Mouse (Mus musculus) MEL-GATA-1-ER (cell line): ENCODE results near the gene Polr2j.
"Not testable (repeated sequence)": the region's sequence is repeated elsewhere in the genome, so short reads cannot be mapped to it uniquely, and the experiment has no call there.

Experiments
- DNase-seq: peaks from one replicate; pipeline ENCODE4 v3.0.0-alpha.2; 2012; ENCODE audit warnings: low read depth; ENCODE audit errors: extremely low read depth

The Polr2j gene

DNA sequence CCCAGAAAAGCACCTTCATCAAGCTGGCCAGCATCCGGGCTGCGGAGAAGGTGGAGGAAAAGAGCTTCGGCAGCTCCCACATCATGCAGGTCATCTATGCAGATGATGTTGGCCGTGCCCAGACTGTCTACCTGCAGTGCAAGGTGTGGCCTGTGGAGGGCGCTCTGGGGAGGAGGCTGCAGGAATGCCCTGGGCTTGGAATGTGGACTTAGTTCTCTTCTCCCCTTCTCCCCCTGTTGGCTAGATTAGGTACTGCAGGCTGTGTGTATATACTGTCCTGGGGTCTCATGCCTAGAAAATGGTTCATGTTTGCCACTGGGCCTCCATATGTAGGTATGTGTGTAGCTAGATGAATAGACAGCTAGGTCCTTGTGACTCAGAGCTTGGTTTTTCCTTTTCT, 11.9 kb upstream of the Polr2j start:
- peak; percentile 37 for DNase-seq

DNA sequence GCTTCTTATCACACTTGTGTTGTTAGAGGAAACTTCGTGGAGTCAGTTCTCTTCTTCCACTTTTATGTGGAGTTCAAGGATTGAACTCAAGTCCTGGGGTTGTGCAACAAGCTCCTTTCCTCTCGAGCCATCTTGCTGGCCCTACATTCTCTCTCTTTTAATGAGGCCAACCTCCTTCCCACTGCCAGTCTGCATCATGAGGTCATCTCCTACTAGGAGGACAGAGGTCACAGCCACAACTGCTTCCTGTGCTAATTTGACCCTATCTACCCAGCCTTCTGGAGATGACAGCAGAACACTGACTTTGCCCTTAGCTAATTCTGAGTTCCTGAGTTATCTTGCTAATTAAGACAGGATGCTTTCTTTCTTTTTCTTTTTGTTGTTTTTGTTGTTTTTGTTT, 7.9 kb upstream of the Polr2j start:
- no peak for DNase-seq

DNA sequence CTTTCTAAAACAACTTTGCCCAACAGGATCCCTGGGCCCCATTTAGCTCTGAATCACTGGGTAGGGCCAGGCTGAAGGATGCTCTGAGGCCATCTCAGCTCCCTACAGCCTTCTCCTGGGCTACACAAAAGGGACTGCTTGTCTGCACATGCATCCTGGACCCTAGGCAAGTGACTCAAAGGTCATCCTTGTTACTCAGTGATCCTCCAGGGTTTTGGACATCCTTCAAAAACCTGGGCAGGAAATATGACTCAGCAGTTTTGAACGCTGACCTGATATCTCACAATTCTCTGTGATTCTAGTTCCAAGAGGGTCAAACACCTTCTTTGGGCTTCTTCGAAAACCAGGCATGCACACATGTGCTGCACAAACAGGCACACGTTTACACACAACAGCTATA, 7.4 kb upstream of the Polr2j start:
- DNase-seq = no peak

DNA sequence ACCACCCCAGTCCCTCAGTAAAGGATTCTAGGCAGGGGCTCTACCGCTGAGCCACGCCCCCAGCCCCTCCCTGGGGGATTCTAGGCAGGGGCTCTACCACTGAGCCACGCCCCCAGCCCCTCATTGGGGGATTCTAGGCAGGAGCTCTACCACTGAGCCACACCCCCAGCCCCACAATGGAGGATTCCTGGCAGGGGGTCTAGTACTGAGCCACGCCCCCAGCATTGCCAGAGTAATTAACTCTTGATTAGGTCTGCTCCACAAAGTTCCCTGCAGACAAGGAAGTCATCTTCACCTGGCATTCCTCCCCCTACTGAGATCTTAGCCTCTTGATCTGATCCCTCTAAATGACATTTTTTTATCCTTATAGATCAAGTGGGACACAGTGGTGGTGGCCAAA, 2.9 kb upstream of the Polr2j start:
- not testable (repeated sequence) for DNase-seq

DNA sequence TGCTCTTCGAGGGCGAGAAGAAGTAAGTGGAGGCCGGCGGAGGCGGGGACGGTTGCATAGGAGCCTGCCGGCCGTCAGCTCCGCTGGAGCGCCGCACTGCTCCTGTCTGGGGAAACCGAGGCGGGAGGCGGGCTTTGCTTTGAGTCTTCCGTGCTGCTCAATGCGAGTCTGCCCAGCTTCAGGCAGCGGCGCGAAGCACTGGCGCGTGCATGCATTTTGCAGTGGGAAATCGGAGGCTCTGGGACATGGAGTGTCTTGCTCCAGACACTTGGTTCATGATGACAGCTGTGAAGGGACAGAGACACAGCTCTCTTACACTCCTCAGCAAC, 317 bp downstream of the Polr2j start:
- no peak for DNase-seq

DNA sequence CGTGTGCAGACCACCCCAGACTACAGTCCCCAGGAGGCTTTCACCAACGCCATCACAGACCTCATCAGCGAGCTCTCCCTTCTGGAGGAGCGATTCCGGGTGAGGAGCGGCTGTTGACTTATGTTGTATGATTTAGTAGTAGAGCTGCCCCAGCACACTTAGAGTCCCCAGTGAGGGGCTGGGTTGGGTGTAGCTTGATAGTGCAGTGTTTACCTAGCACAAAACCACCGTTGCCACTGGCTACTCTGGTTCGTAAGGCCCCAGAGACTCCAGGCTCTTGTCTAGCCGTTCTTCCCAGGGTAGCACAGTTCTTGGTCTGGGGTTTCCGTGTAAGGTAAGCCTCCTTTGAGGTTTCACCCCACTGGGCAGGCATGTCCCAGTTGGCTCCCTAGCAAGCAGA, 5.7 kb downstream of the Polr2j start:
- DNase-seq = no peak

DNA sequence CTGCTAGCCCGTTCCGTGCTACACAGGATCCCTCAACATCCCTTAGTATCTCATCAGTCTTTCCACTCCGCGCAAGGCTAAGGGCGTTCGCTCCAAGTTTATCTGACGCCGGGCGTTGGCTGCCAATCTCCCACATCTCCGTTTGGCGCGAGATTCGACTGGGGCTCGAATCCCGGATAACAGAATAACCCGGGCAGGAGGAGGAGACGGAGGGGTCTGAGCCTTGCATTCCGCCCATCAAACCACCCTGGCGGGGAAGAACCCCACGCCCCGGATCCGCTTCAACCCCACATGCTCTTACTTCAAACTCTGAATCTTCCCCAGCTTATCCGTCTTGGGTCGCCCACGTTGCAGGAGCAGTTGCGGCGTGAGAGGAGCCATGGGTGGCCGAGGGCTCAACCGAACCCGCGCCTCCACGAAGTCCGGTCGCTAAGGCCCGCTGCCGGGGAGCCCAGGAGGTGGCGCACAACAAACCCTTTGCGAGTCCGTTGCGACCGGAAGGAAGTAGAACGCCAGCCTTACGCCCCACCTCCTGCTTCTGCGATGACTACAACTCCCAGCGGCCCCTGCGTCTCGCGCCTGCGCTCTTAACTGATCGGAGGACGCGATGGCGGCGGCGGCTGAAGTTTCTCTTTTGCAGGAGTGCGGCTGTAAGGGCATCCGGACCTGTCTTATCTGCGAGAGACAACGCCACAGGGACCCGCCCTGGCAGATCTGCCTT, 19.3 kb downstream of the Polr2j start, which contains the start of the genes Lrwd1 and Alkbh4:
Lrwd1 (minus strand) TSS at position 504 of the 721 bp plus-strand sequence.
Alkbh4 (plus strand) TSS at position 576 of the 721 bp plus-strand sequence.
- DNase-seq = peak; percentile 88

DNA sequence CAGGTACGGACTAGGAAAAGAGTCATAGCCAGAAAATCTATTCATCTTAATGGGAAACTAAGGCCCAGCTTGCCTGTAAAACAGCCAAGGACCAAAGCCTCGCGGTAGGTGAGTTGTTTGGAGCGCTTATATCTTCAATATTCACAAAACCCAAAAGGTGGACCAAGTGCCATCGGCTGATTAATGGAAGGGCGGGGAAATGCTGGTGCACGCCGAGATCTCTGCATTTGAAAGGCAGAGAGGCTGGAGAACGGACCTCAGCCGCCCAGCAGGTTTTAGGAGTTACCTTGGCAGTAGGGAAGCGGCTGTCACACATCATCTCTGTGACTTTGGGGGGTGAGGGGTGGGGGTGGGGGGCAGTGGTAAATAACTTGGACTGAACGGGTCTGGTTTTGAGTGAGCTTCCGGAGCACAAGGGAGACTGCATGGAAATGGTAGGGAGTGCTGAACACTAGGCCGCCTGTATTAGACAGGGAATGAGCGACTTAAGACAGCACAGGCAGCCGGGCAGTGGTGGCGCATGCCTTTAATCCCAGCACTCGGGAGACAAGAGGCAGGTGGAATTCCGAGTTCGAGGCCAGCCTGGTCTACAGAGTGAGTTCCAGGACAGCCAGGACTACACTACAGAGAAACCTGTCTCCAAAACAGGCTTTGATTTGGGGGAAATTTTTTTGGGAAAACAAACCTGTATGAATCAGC, 20.0 kb downstream of the Polr2j start:
- DNase-seq = no peak

DNA sequence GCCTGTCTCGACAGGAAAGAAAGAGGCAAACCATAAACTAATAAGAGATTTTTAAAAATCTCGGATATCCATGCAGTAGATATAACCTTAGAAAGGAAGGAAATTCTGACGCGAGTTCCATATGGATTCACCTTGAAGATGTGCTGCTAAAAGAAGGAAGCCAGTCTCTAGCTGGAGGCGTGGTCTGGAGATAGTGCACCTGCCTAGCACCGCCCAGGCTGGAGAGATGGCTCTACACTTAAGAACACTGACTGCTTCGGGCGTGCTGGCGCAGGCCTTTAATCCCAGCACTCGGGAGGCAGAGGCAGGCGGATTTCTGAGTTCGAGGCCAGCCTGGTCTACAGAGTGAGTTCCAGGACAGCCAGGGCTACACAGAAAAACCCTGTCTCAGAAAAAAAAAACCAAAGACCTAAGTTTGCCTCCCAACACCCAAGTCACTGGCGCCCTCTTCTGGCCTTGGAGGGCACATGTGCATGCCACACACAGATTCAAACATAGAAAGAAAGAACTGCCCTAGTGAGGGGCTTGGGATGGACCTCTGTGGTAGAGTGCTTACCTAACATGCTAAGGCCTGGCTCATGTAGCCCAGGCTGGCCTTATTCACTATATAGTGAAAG, 21.3 kb downstream of the Polr2j start:
- DNase-seq = peak; percentile 65

DNA sequence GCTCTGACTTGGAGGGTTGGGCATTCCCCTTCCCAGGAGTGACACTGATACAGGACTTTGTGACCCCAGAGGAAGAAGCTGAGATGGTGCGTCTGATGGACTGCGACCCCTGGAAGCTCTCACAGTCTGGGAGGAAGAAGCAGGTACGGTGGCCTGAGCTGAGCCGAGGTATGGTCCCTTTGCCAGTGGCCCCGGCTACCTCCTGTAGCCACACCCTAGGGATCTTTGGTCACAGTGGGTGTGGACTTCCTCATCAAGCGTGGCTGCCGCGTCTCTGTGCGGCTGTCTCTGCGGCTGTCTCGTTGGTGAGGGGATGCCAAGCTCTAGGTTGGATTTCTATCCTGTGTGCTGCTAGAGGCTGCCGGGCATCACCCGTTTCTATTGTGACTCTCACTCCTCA, 23.0 kb downstream of the Polr2j start:
- no peak for DNase-seq

DNA sequence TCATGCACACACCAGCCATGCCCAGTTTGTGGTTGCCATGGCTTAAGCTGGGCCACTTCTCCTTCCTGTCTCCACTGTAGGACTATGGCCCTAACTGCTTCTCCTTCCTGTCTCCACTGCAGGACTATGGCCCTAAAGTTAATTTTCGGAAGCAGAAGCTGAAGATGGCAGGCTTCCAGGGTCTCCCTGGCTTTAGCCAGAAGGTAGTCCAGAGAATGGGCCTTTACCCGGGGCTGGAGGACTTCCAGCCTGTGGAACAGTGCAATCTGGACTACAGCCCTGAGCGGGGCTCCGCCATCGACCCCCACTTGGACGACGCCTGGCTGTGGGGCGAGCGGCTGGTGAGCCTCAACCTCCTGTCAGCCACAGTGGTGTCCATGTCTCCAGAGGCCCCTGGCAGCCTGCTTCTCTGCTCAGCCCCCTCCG, 23.6 kb downstream of the Polr2j start:
- DNase-seq = no peak

DNA sequence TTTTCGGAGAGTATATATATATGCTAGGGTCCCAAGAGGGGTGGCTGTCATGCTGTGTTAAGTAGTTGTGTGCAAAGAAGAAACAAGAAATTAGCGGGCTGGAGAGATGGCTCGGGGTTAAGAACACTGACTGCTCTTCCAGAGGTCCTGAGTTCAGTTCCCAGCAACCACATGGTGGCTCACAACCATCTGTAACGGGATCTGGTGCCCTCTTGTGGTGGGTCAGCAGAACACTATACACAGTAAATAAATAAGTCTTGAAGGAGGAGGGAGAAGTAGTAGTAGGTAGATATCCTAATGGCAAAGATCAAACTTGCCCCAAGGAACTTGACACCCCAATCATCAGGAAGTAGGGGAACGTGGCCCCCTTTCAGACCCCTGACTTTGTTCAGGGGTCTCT, 26.3 kb downstream of the Polr2j start:
- DNase-seq = no peak

DNA sequence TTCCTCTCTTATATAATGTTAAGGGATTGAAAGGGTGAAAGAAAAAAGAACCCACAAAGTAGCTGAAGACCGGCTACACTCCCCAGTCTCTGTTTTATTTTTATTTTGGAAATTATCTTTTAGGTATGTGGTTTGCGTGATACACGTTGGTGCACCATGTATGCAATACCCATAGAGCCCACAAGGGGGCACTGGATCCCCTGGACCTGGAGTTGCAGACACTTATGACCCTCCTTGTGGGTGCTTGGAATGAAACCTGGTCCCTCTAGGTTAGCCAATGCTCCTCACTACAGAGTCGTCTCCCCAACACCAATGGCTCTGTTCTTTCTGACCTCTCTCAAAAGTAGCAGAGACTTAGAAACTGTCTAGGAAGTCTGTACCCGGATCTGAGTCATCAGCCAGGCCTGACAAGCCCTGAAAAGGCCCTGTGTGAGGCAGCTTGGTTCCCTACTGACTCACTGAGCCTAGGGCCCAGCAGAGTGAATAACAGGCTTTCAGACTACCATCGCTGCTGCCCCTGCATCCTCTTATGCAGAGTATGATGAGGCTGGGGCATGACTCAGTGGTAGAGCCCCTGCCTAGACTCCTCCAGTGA, 26.8 kb downstream of the Polr2j start:
- DNase-seq = no peak

DNA sequence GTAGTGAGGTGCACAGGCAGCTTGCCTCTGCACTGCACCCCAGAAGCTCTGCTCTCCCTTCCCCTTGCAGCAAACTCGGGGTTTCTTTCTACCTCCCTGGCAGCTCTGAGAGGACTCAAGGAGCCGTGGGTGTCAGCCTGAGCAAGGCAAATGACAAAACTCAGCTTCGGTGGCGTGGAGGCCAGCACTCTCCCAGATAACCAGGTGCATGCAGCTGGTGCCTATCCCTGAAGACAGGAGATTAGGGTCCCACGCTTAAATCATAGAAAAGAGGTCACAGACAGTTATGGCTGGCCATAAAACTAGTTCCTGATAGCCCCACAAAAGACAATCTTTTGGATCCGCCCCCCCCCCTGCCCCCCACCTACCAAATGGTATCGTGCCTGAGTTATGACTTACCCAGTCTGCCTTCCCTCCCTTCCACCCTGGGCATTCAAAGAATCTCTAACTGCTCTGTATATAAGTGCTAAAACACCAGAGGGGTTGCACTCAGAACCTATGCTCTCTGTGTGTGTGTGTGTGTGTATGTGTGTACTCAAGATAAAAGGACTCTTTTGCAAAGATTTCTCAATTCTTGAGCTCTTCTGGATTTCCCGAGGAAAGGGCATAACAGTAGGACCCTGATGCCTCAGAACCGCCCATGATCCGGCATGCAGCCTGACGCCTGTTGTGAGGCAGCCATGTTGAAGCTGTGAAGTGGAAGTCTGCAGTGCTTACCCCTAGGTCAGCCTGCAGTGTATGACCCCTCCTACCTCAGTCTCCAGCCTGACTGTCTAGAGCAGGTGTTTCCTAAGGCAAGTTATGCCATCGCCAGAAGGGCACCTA, 28.4 kb downstream of the Polr2j start:
- DNase-seq = no peak

DNA sequence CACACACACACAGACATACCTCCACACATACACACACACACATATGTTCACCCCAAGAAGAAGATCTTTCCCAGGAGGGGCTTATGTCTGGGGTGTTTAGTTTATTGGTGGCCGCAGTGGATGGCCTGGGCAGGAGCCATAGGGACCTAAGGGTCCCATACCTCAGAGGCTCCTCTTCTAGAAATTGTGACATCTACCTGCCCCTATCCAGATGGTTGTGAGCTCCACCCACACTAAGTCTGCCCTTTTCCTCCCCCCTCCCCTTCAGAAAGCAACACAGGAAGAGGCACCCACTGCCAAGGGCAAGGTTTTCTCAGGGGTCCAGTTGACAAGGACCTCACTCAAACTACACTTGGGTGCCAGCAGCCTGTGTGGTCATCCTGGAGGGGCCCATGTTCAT, 30.5 kb downstream of the Polr2j start:
- no peak for DNase-seq

DNA sequence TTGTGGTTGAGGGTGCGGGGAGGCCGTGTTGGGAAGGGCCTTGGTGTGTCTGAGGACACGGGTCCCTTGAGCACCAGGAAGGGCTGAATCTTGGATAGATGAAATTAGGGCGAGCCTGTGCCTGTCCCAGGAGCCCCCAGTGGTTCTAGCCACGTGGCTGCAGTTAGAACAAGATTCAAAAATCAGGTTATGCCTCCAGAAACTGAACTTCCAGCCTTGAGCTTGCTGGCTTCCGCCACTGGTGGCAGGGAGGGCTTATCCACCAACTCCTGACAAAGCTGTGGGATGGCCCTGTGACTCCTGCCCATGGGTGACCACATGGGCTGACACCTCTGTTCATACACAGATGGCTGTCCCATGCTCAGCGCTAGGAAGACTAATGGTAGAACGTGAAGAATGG, 31.3 kb downstream of the Polr2j start:
- no peak for DNase-seq

DNA sequence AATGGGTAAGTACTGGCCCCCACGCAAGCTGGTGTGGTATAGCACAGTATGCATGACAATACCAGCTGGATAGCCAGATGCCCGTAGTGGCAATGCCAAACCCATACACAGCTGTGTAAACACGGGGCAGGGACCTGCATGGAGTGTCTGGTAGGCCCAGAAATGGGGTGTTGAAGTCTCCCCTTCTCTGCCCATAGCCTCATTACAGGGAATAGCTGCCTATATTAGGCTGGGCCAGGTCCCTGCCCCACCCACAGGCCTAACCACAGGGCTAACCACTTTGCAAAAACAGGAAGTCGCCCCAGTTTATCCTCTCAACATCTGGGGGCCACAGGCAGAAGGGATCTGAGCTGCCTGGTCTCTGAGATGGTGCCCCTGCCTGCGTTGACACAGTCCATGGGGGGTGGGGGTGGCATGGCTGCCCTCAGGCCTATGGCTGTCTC, 32.7 kb downstream of the Polr2j start:
- DNase-seq = peak; percentile 71

DNA sequence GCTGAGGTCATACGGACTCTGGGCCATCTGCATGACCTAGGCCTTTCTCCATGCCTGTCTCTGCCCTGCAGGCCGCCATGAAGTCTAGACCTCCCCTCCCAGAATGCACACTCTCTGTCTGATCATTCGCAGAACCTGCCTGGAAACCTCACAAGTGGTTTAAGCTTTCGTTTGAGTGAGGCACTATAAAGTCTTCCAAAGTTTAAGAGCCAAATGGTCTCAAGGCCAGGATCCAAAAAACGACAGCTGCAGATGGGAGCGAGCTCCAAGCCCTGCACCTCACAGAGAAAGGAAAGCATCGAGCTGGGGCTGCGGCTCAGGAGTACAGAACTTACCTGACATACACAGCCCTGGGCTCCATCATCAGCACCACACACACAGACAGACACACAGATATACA, 35.9 kb downstream of the Polr2j start:
- no peak for DNase-seq

DNA sequence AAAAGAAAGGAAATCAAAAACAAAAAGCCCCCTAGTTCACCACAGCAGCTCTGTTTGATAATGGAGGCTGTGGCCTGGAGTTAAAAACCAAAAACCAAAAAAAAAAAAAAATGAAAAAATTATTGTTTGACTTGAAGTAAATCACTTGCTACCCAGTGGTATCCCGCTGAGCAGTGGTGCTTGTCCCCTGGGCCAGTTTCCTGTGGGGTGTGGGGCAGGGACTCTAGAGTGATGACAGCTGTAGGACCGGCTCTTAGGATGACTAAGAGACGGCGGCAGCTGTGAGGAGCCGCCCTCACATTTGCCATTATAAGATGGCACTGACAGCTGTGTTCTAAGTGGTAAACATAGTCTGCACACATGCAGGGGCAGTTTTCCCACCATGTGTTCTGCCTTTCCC, 39.0 kb downstream of the Polr2j start:
- DNase-seq = no peak

DNA sequence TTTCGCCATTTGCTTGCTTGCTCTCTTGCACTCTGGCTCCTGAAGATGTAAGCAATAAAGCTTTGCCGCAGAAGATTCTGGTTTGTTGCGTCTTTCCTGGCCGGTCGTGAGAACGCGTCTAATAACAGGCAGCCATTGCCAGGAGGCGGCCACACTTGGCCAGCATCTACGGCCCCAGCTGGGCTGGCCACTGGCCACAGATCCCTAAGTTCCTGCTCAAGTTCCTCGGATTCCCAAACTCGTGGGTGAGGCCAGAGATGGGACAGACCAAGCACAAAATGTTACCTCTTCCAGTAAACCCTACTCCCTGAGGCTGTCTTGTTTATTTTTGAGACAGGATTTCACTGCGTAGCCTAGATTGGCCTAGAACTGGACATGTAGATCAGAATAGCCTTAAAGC, 43.7 kb downstream of the Polr2j start:
- DNase-seq = not testable (repeated sequence)

DNA sequence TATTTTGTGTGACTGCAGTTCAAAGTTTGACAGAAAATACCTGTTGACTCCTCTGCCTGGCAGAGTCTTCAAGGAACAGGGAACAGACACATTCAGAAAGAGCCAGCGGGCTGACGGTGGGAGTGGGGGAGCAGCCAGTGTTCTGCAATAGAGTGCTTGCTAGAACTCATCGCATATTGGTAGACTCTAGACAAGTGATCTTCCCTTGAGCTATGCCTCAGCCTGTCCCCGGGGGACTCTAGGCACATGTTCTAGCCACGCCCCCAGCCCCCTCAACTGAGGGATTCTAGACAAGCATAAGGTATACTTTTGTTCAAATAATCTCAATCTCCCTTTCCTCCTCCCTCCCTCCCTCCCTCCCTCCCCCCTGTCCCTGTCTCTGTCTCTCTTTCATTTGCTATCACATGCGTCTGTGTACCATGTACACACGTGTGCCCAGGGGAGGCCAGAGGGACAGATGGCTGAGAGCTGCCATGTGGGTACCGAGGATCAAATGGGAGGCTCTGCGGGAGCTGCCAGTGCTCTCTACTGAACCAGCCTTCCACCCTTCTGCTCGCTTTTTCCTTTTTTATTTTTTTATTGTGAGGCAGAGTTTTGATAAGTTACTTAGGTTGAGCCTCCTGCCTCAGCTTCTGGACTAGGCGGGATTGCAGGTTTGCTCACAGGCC, 47.5 kb downstream of the Polr2j start:
- no peak for DNase-seq
